Mouse (Mus musculus) forebrain, embryonic 14.5 days (tissue): ENCODE results near the gene Mysm1. TPM values are rescaled to one million over a fixed set of nuclear protein-coding genes. Genes with fewer than 3 reads are reported as not detected.
A peak's percentile ranks its signal among the peaks of the same experiment; 100 is the strongest.

ENCODE experiments used
- ATAC-seq: fragments of 200-750 bp; cut with Nextera tagmentation; 2 replicates; pipeline ENCODE4 v1.8.0; 2017; ENCODE audit warnings: mild to moderate bottlenecking, moderate library complexity
- DNase-seq: peaks from one replicate; pipeline ENCODE4 v3.0.0-alpha.2; 2015; ENCODE audit warnings: low spot score
- H3K27ac ChIP-seq: fragments of 300-500 bp; sonication (generic); 2 replicates; pipeline ENCODE4 v1.5.1; 2014; ENCODE audit warnings: low read depth, mild to moderate bottlenecking, control low read depth, low read length, moderate library complexity
- H3K27me3 ChIP-seq: fragments of 300-500 bp; sonication (generic); replicated peaks from 2 replicates; pipeline ENCODE4 v1.6.1; 2014; ENCODE audit warnings: low read length, control low read depth, mixed read lengths; ENCODE audit not compliant: control insufficient read depth, insufficient read depth
- H3K36me3 ChIP-seq: fragments of 300-500 bp; sonication (generic); 2 replicates; pipeline ENCODE4 v1.6.1; 2014; ENCODE audit warnings: low read length, control low read depth; ENCODE audit not compliant: control insufficient read depth, insufficient read depth
- H3K4me1 ChIP-seq: fragments of 300-500 bp; sonication (generic); 2 replicates; pipeline ENCODE4 v1.6.1; 2014; ENCODE audit warnings: antibody characterized with exemption, low read length, control low read depth; ENCODE audit not compliant: control insufficient read depth, insufficient read depth
- H3K4me2 ChIP-seq: fragments of 300-500 bp; sonication (generic); 2 replicates; pipeline ENCODE4 v1.6.1; 2014; ENCODE audit warnings: mild to moderate bottlenecking, control low read depth, low read length
- H3K4me3 ChIP-seq: fragments of 300-500 bp; sonication (generic); 2 replicates; pipeline ENCODE4 v1.5.1; 2014; ENCODE audit warnings: low read depth, low read length, control low read depth
- H3K9ac ChIP-seq: fragments of 300-500 bp; sonication (generic); 2 replicates; pipeline ENCODE4 v1.6.1; 2014; ENCODE audit warnings: mild to moderate bottlenecking, low read length, control low read depth, moderate library complexity
- H3K9me3 ChIP-seq: fragments of 300-500 bp; sonication (generic); replicated peaks from 2 replicates; pipeline ENCODE4 v1.6.1; 2016; ENCODE audit warnings: low read length, control low read depth, mixed read lengths; ENCODE audit not compliant: control insufficient read depth
- WGBS: fragments of 180-500 bp; shearing (Covaris S2); extraction: QIAGEN DNeasy Blood & Tissue Kit; methylation state at CpG from one replicate; pipeline ENCODE4 v1.1.7; 2014; 5-methylcytosine and 5-hydroxymethylcytosine counted together
- polyA plus RNA-seq: library from polyadenylated mRNA; unstranded; fragments of >200 nt; fragmentation: Nextera tagmentation; extraction: Ambion mirVana; gene quantifications from 2 replicates; pipeline ENCODE4 v1.2.1, GENCODE M21; 2014

The Mysm1 gene
- 18.7 and 23.6 TPM in 2 replicates for polyA plus RNA-seq

- WGBS = under 1% methylated on average over 69 of the region's 69 CpGs
- peaks cover 8% of the 10 kb centered on the region for H3K4me1 ChIP-seq
- peak within 1 kb of the TSS; percentile 82 for H3K27ac ChIP-seq
- peak within 1 kb of the TSS; percentile 95 for H3K9ac ChIP-seq
- ATAC-seq (peak; percentile 100), DNase-seq (peak; percentile 95)
- peak within 1 kb of the TSS; percentile 85 for H3K4me2 ChIP-seq
- no peaks in the 10 kb centered on the region for H3K27me3 ChIP-seq
- no peaks in the 10 kb centered on the region for H3K9me3 ChIP-seq
- peak within 1 kb of the TSS; percentile 84 for H3K4me3 ChIP-seq
- peaks cover 13% of the 10 kb centered on the region for H3K36me3 ChIP-seq
Measured at GRCm38 (mm10) chr4:94978590-94979499, at the start of gene Mysm1. Gene Mysm1 (minus strand): TSS chr4:94979100.

- 54% methylated on average over 16 of the region's 16 CpGs for WGBS
- peak; percentile 65 for ATAC-seq
- H3K4me2 ChIP-seq = no peak overlapping the region
Measured at GRCm38 (mm10) chr4:95025847-95026600, 47.1 kb upstream of the Mysm1 start.

GRCm38 (mm10) chr4:95023350-95023953, 44.6 kb upstream of the Mysm1 start:
- H3K9me3 ChIP-seq = no peaks in the 10 kb centered on the region
- H3K27ac ChIP-seq = no peak overlapping the region
- no peak for ATAC-seq
- WGBS = 80% methylated on average over 12 of the region's 12 CpGs
- no peak overlapping the region for H3K4me3 ChIP-seq
- no peak overlapping the region for H3K4me2 ChIP-seq
- H3K36me3 ChIP-seq = no peaks in the 10 kb centered on the region
- no peak overlapping the region for H3K9ac ChIP-seq
- H3K4me1 ChIP-seq = 0 out of 2 replicates have a peak, but pooled peaks cover 2% of the 10 kb centered on the region
- DNase-seq = peak; percentile 22
- H3K27me3 ChIP-seq = no peaks in the 10 kb centered on the region

More at GRCm38 (mm10) chr4:95025847-95026600, 47.1 kb upstream of the Mysm1 start:
- H3K27ac ChIP-seq = no peak overlapping the region
- no peaks in the 10 kb centered on the region for H3K9me3 ChIP-seq
- no peak overlapping the region for H3K4me3 ChIP-seq
- DNase-seq = peak; percentile 44
- H3K27me3 ChIP-seq = no peaks in the 10 kb centered on the region
- H3K9ac ChIP-seq = no peak overlapping the region
- H3K4me1 ChIP-seq = 0 out of 2 replicates have a peak, but pooled peaks cover 2% of the 10 kb centered on the region
- H3K36me3 ChIP-seq = no peaks in the 10 kb centered on the region

- WGBS = 86% methylated on average over 12 of the region's 12 CpGs
- H3K4me1 ChIP-seq = 0 out of 2 replicates have a peak, but pooled peaks cover 2% of the 10 kb centered on the region
- no peaks in the 10 kb centered on the region for H3K9me3 ChIP-seq
- H3K4me3 ChIP-seq = no peak overlapping the region
- no peaks in the 10 kb centered on the region for H3K36me3 ChIP-seq
- no peak overlapping the region for H3K27ac ChIP-seq
- H3K27me3 ChIP-seq = no peaks in the 10 kb centered on the region
- no peak overlapping the region for H3K4me2 ChIP-seq
- no peak overlapping the region for H3K9ac ChIP-seq
- no peak for DNase-seq
- ATAC-seq = no peak
Measured at GRCm38 (mm10) chr4:95021649-95022637, 43.0 kb upstream of the Mysm1 start.

- Histone ChIP-seq H3K9me3 (no peaks in the 10 kb centered on the region), H3K27ac (no peak overlapping the region), H3K27me3 (no peaks in the 10 kb centered on the region), H3K9ac (no peak overlapping the region), H3K36me3 (no peaks in the 10 kb centered on the region), H3K4me1 (no peaks in the 10 kb centered on the region), H3K4me2 (no peak overlapping the region), H3K4me3 (no peak overlapping the region)
- DNase-seq (no peak), ATAC-seq (no peak)
- WGBS = 87% methylated on average over 2 of the region's 2 CpGs
Measured at GRCm38 (mm10) chr4:95020201-95020600, 41.3 kb upstream of the Mysm1 start.

- Histone ChIP-seq H3K4me1 (no peaks in the 10 kb centered on the region), H3K9ac (no peak overlapping the region), H3K27ac (no peak overlapping the region), H3K36me3 (no peaks in the 10 kb centered on the region), H3K27me3 (no peaks in the 10 kb centered on the region), H3K4me2 (no peak overlapping the region), H3K9me3 (no peaks in the 10 kb centered on the region), H3K4me3 (no peak overlapping the region)
- ATAC-seq (no peak), DNase-seq (no peak)
- 18% methylated on average over 7 of the region's 7 CpGs for WGBS
Measured at GRCm38 (mm10) chr4:95018221-95018620, 39.3 kb upstream of the Mysm1 start.

GRCm38 (mm10) chr4:95012706-95013105, 33.8 kb upstream of the Mysm1 start:
- 68% methylated on average over 1 of the region's 1 CpGs for WGBS
- H3K9ac ChIP-seq = no peak overlapping the region
- H3K4me1 ChIP-seq = no peaks in the 10 kb centered on the region
- no peak overlapping the region for H3K27ac ChIP-seq
- no peaks in the 10 kb centered on the region for H3K36me3 ChIP-seq
- ATAC-seq (no peak), DNase-seq (no peak)
- no peak overlapping the region for H3K4me3 ChIP-seq
- H3K9me3 ChIP-seq = no peaks in the 10 kb centered on the region
- no peaks in the 10 kb centered on the region for H3K27me3 ChIP-seq
- H3K4me2 ChIP-seq = no peak overlapping the region

- Histone ChIP-seq H3K9me3 (no peaks in the 10 kb centered on the region), H3K27me3 (no peaks in the 10 kb centered on the region), H3K9ac (no peak overlapping the region), H3K27ac (no peak overlapping the region), H3K4me3 (no peak overlapping the region), H3K4me1 (no peaks in the 10 kb centered on the region), H3K4me2 (no peak overlapping the region), H3K36me3 (no peaks in the 10 kb centered on the region)
- ATAC-seq (no peak), DNase-seq (no peak)
Measured at GRCm38 (mm10) chr4:95012256-95012655, 33.4 kb upstream of the Mysm1 start.
